15 mouse cellular contexts compared by ENCODE assay signal in genomic region chr1:106131697-106132349, GRCm38 (mm10). TPM values are rescaled to one million over a fixed set of nuclear protein-coding genes. Genes with fewer than 3 reads are reported as not detected.
DNase-seq lines count a peak whose midpoint lies in the region; ATAC-seq and TF ChIP-seq lines count a peak whose summit lies in the region.
"Had no signal": no experiment of that assay in that cellular context is flagged by ENCODE, and none has a peak within 500 bp of the region (broad histone marks: within the 10 kb centered on the region; RNA-seq: fewer than 3 reads in every experiment).

No protein-coding gene starts in this region.

- H3K4me1 ChIP-seq in hindbrain, embryonic 10.5 days (replicated peaks): peaks cover 9% of the 10 kb centered on the region; the same call in 1 of the 2 replicates
- H3K4me1 ChIP-seq in hindbrain, embryonic 16.5 days (ENCODE audit: control insufficient read depth, insufficient read depth, low read depth, low read length): no peaks in the 10 kb centered on the region
- peaks cover 6% of the 10 kb centered on the region for H3K4me1 ChIP-seq in midbrain, embryonic 12.5 days
- H3K4me1 ChIP-seq in midbrain, postnatal 0 days (ENCODE audit: insufficient read depth, low read length): no peaks in the 10 kb centered on the region
- peaks cover 4% of the 10 kb centered on the region; the same call in 1 of the 2 replicates for H3K4me1 ChIP-seq in embryonic facial prominence, embryonic 14.5 days (ENCODE audit: control insufficient read depth, insufficient read depth, low read length)
- H3K4me1 ChIP-seq: liver, embryonic 13.5 days had no signal

- H3K4me3 ChIP-seq in hindbrain, embryonic 10.5 days: no peak overlapping the region
- H3K4me3 ChIP-seq in hindbrain, embryonic 16.5 days (ENCODE audit: low read length): no peak overlapping the region
- H3K4me3 ChIP-seq in midbrain, embryonic 12.5 days: no peak overlapping the region
- no peak overlapping the region for H3K4me3 ChIP-seq in midbrain, postnatal 0 days (ENCODE audit: low read depth, low read length)
- H3K4me3 ChIP-seq in embryonic facial prominence, embryonic 14.5 days (ENCODE audit: low read depth, low read length): no peak overlapping the region
- H3K4me3 ChIP-seq: heart, adult 2 months; kidney, embryonic 15.5 days; liver, embryonic 13.5 days had no signal

- H3K27me3 ChIP-seq in hindbrain, embryonic 10.5 days (ENCODE audit: insufficient read depth, poor library complexity, severe bottlenecking): no peaks in the 10 kb centered on the region
- no peaks in the 10 kb centered on the region for H3K27me3 ChIP-seq in hindbrain, embryonic 16.5 days (replicated peaks; ENCODE audit: control insufficient read depth, insufficient read depth, low read length)
- H3K27me3 ChIP-seq in midbrain, embryonic 12.5 days: no peaks in the 10 kb centered on the region
- no peaks in the 10 kb centered on the region for H3K27me3 ChIP-seq in midbrain, postnatal 0 days (ENCODE audit: insufficient read depth, low read length)
- no peaks in the 10 kb centered on the region for H3K27me3 ChIP-seq in embryonic facial prominence, embryonic 14.5 days (replicated peaks; ENCODE audit: control insufficient read depth, insufficient read depth, low read length)
- H3K27me3 ChIP-seq: kidney, embryonic 15.5 days; liver, embryonic 13.5 days had no signal

- no peaks in the 10 kb centered on the region for H3K9me3 ChIP-seq in hindbrain, embryonic 10.5 days
- no peaks in the 10 kb centered on the region for H3K9me3 ChIP-seq in hindbrain, embryonic 16.5 days (ENCODE audit: control insufficient read depth, low read length)
- no peaks in the 10 kb centered on the region for H3K9me3 ChIP-seq in midbrain, embryonic 12.5 days
- H3K9me3 ChIP-seq in midbrain, postnatal 0 days (ENCODE audit: low read length): no peaks in the 10 kb centered on the region
- H3K9me3 ChIP-seq in embryonic facial prominence, embryonic 14.5 days (ENCODE audit: control insufficient read depth, low read length): no peaks in the 10 kb centered on the region
- H3K9me3 ChIP-seq: kidney, embryonic 15.5 days; liver, embryonic 13.5 days had no signal

- no peak for TF ChIP-seq CTCF in midbrain, postnatal 0 days (IDR thresholded peaks at IDR 0.05)

- H3K36me3 ChIP-seq in hindbrain, embryonic 10.5 days: no peaks in the 10 kb centered on the region
- H3K36me3 ChIP-seq in hindbrain, embryonic 16.5 days (ENCODE audit: control insufficient read depth, insufficient read depth, low read length): no peaks in the 10 kb centered on the region
- no peaks in the 10 kb centered on the region for H3K36me3 ChIP-seq in midbrain, embryonic 12.5 days
- H3K36me3 ChIP-seq in midbrain, postnatal 0 days (ENCODE audit: insufficient read depth, low read length): no peaks in the 10 kb centered on the region
- no peaks in the 10 kb centered on the region for H3K36me3 ChIP-seq in embryonic facial prominence, embryonic 14.5 days (ENCODE audit: control insufficient read depth, insufficient read depth, low read length)
- H3K36me3 ChIP-seq: kidney, embryonic 15.5 days; liver, embryonic 13.5 days had no signal

- peak; percentile 14 for DNase-seq in hindbrain, embryonic 10.5 days (ENCODE audit: low spot score)
- no peak for DNase-seq in midbrain, postnatal 0 days (ENCODE audit: low spot score)
- no peak for DNase-seq in embryonic facial prominence, embryonic 14.5 days (ENCODE audit: low spot score)
- DNase-seq in retina, embryonic 14.5 days (ENCODE audit: low spot score): peak; percentile 9
- DNase-seq in heart, adult 18-20 months: no peak
- DNase-seq: B cell, adult 2 months; cerebellum, adult 9-11 months; heart, adult 2 months; liver, embryonic 13.5 days; right cerebral cortex, postnatal 14 days; thymus, postnatal 25 days had no signal

- peak overlapping the region; percentile 56 for H3K27ac ChIP-seq in hindbrain, embryonic 10.5 days
- no peak overlapping the region for H3K27ac ChIP-seq in hindbrain, embryonic 16.5 days (ENCODE audit: low read depth, low read length)
- no peak overlapping the region for H3K27ac ChIP-seq in midbrain, embryonic 12.5 days (replicated peaks)
- H3K27ac ChIP-seq in midbrain, postnatal 0 days (ENCODE audit: low read depth, low read length): no peak overlapping the region
- H3K27ac ChIP-seq in embryonic facial prominence, embryonic 14.5 days (replicated peaks; ENCODE audit: low read depth, low read length): no peak overlapping the region
- H3K27ac ChIP-seq: heart, adult 2 months; kidney, embryonic 15.5 days; liver, embryonic 13.5 days had no signal

- no peak for ATAC-seq in hindbrain, embryonic 16.5 days
- ATAC-seq in midbrain, embryonic 12.5 days (ENCODE audit: low FRiP score, low read depth): peak; percentile 74
- no peak for ATAC-seq in midbrain, postnatal 0 days (ENCODE audit: low FRiP score)
- 0 out of 2 replicates have a peak, but pooled peaks have one; percentile 26 for ATAC-seq in embryonic facial prominence, embryonic 14.5 days (ENCODE audit: low read depth)
- ATAC-seq: inflammation-experienced regulatory T-cells, adult 6 months had no signal

- H3K4me2 ChIP-seq in hindbrain, embryonic 16.5 days (ENCODE audit: low read length): no peak overlapping the region
- H3K4me2 ChIP-seq in midbrain, embryonic 12.5 days (replicated peaks): no peak overlapping the region
- H3K4me2 ChIP-seq in midbrain, postnatal 0 days (ENCODE audit: low read depth, low read length, poor library complexity, severe bottlenecking): no peak overlapping the region
- no peak overlapping the region for H3K4me2 ChIP-seq in embryonic facial prominence, embryonic 14.5 days (ENCODE audit: low read depth, low read length)
- H3K4me2 ChIP-seq: kidney, embryonic 15.5 days; liver, embryonic 13.5 days had no signal

- 71% methylated on average over 4 of the region's 4 CpGs for WGBS in hindbrain, embryonic 10.5 days
- WGBS in hindbrain, embryonic 16.5 days: 75% methylated on average over 4 of the region's 4 CpGs
- 65% methylated on average over 4 of the region's 4 CpGs for WGBS in midbrain, embryonic 12.5 days
- 71% methylated on average over 4 of the region's 4 CpGs for WGBS in midbrain, postnatal 0 days
- 52% methylated on average over 4 of the region's 4 CpGs for WGBS in embryonic facial prominence, embryonic 14.5 days

- no peak overlapping the region for H3K9ac ChIP-seq in hindbrain, embryonic 16.5 days (ENCODE audit: low read depth, low read length)
- no peak overlapping the region for H3K9ac ChIP-seq in midbrain, embryonic 12.5 days (replicated peaks)
- H3K9ac ChIP-seq in midbrain, postnatal 0 days (replicated peaks; ENCODE audit: low read length, poor library complexity, severe bottlenecking): no peak overlapping the region
- no peak overlapping the region for H3K9ac ChIP-seq in embryonic facial prominence, embryonic 14.5 days (ENCODE audit: low read depth, low read length)
- H3K9ac ChIP-seq: kidney, embryonic 15.5 days; liver, embryonic 13.5 days had no signal

RNA-seq across cellular contexts. Expression of gene Phlpp1, which starts 39.7 kb away (rescaled TPM):
- polyA plus RNA-seq in hindbrain, embryonic 10.5 days (2016; fragmentation: Nextera tagmentation; extraction: Ambion mirVana): 4.8 and 6.8 TPM in 2 replicates
- 7.3 and 7.4 TPM in 2 replicates for polyA plus RNA-seq in hindbrain, embryonic 16.5 days (2015; fragmentation: Nextera tagmentation; extraction: Ambion mirVana)
- polyA plus RNA-seq in midbrain, embryonic 12.5 days (2016; fragmentation: Nextera tagmentation; extraction: Ambion mirVana): 8.2 and 8.6 TPM in 2 replicates
- total RNA-seq in midbrain, postnatal 0 days (2014; rRNA removed): 34.0 and 39.6 TPM in 2 replicates
- polyA plus RNA-seq in midbrain, postnatal 0 days (2015; fragmentation: Nextera tagmentation; extraction: Ambion mirVana): 5.2 and 5.3 TPM in 2 replicates
- polyA plus RNA-seq in embryonic facial prominence, embryonic 14.5 days (2014; fragmentation: Nextera tagmentation; extraction: Ambion mirVana): 5.1 and 5.2 TPM in 2 replicates
- total RNA-seq in heart, adult 18-20 months (2021): 10 to 100 TPM; 16.3 to 19.1 TPM

Comparison
In these comparisons a context has a peak if more than half of its experiments do, and no peak if none do; other contexts are left out.
1. ATAC-seq: peak in midbrain, embryonic 12.5 days (single experiment) and embryonic facial prominence, embryonic 14.5 days (single experiment); none in hindbrain, embryonic 16.5 days (single experiment) and midbrain, postnatal 0 days (single experiment).
2. DNase-seq: peak in hindbrain, embryonic 10.5 days (single experiment) and retina, embryonic 14.5 days (single experiment); none in midbrain, postnatal 0 days (single experiment), embryonic facial prominence, embryonic 14.5 days (single experiment) and heart, adult 18-20 months (0 of 2).